ENCODE assay signal across 8 mouse cellular contexts in the genomic region with DNA sequence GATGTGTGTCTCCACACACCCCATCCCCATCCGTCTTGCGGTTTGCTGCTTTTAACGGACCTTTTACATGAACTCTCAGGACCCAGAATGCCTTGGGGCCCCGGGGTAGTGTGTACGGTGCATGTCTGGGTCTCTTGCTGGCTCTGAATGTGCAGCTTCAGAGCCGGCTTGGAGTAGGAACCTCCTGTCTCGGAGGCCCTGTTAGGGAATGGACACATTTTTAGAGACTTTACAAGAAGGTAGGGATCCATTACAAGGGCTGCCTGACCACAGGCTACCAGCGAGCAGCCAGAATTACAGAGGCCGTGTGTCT. TPM values are rescaled to one million over a fixed set of nuclear protein-coding genes. Genes with fewer than 3 reads are reported as not detected.
DNase-seq lines count a peak whose midpoint lies in the region; ATAC-seq and TF ChIP-seq lines count a peak whose summit lies in the region.

No protein-coding gene starts in this region.

- TF ChIP-seq CTCF in hindbrain, postnatal 0 days (IDR thresholded peaks at IDR 0.05; ENCODE audit: low read depth) = no peak
- TF ChIP-seq CTCF in bone marrow, adult 2 months (IDR thresholded peaks at IDR 0.05; ENCODE audit: control insufficient read depth, insufficient read depth, low read length) = no peak

- ATAC-seq in hindbrain, postnatal 0 days = no peak
- ATAC-seq in liver, embryonic 12.5 days = no peak

- H3K27ac ChIP-seq in hindbrain, embryonic 10.5 days = peak overlapping the region; percentile 66
- no peak overlapping the region for H3K27ac ChIP-seq in hindbrain, postnatal 0 days
- peak overlapping the region; percentile 95 for H3K27ac ChIP-seq in bone marrow, adult 2 months (ENCODE audit: control insufficient read depth, insufficient read depth, low read depth, low read length, poor library complexity)
- peak overlapping the region; percentile 59; the same call in 1 of the 2 replicates for H3K27ac ChIP-seq in liver, embryonic 12.5 days

- peaks cover 69% of the 10 kb centered on the region for H3K4me1 ChIP-seq in hindbrain, embryonic 10.5 days (replicated peaks)
- peaks cover 18% of the 10 kb centered on the region; the same call in 1 of the 2 replicates for H3K4me1 ChIP-seq in hindbrain, postnatal 0 days (ENCODE audit: insufficient read depth, low read length)
- peaks cover 20% of the 10 kb centered on the region for H3K4me1 ChIP-seq in bone marrow, adult 2 months (ENCODE audit: control insufficient read depth, insufficient read depth, low read length)
- peaks cover 50% of the 10 kb centered on the region for H3K4me1 ChIP-seq in liver, embryonic 12.5 days

- peak; percentile 29 for DNase-seq in hindbrain, embryonic 10.5 days (ENCODE audit: low spot score)
- DNase-seq in hindbrain, postnatal 0 days (ENCODE audit: low spot score) = no peak
- peak; percentile 65 to 82 for DNase-seq in spleen, postnatal 4 days (ENCODE audit: low spot score in 2 of 2)
- DNase-seq in left cerebral cortex, postnatal 25 days (ENCODE audit: low spot score in 2 of 2) = no peak
- DNase-seq in gastrocnemius, adult 18-20 months (ENCODE audit: low spot score) = no peak
- no peak for DNase-seq in layer of hippocampus, postnatal 25 days (ENCODE audit: extremely low spot score in 1 of 2, low spot score in 1 of 2)

- intact Hi-C loops in left cerebral cortex, postnatal 25 days (cut with DNase I) = no loop called here

- WGBS in hindbrain, embryonic 10.5 days = 32% methylated on average over 9 of the region's 9 CpGs
- WGBS in hindbrain, postnatal 0 days = 35% methylated on average over 9 of the region's 9 CpGs
- WGBS in bone marrow, adult 2 months = 2% methylated on average over 9 of the region's 9 CpGs
- 25% methylated on average over 9 of the region's 9 CpGs for WGBS in liver, embryonic 12.5 days (ENCODE audit: insufficient replicate concordance)

- H3K9me3 ChIP-seq in hindbrain, embryonic 10.5 days = no peaks in the 10 kb centered on the region
- H3K9me3 ChIP-seq in hindbrain, postnatal 0 days (ENCODE audit: low read length) = no peaks in the 10 kb centered on the region
- H3K9me3 ChIP-seq in liver, embryonic 12.5 days (replicated peaks) = no peaks in the 10 kb centered on the region

- H3K4me2 ChIP-seq in hindbrain, postnatal 0 days (ENCODE audit: low read depth, low read length) = no peak overlapping the region
- peak overlapping the region; percentile 19 for H3K4me2 ChIP-seq in liver, embryonic 12.5 days

- no peak for TF ChIP-seq POLR2A in bone marrow, adult 2 months (IDR thresholded peaks at IDR 0.05; ENCODE audit: borderline replicate concordance, control insufficient read depth, low read depth, low read length)

- peaks cover 35% of the 10 kb centered on the region for H3K27me3 ChIP-seq in hindbrain, embryonic 10.5 days (ENCODE audit: insufficient read depth, poor library complexity, severe bottlenecking)
- no peaks in the 10 kb centered on the region for H3K27me3 ChIP-seq in hindbrain, postnatal 0 days (ENCODE audit: insufficient read depth, low read length)
- H3K27me3 ChIP-seq in liver, embryonic 12.5 days (replicated peaks) = no peaks in the 10 kb centered on the region

- no peak overlapping the region for H3K9ac ChIP-seq in hindbrain, postnatal 0 days (replicated peaks; ENCODE audit: low read length)
- no peak overlapping the region for H3K9ac ChIP-seq in liver, embryonic 12.5 days

- no peaks in the 10 kb centered on the region for H3K36me3 ChIP-seq in hindbrain, embryonic 10.5 days
- H3K36me3 ChIP-seq in hindbrain, postnatal 0 days (ENCODE audit: insufficient read depth, low read length) = no peaks in the 10 kb centered on the region
- H3K36me3 ChIP-seq in liver, embryonic 12.5 days = 0 out of 2 replicates have a peak, but pooled peaks cover 3% of the 10 kb centered on the region

- no peak overlapping the region for H3K4me3 ChIP-seq in hindbrain, embryonic 10.5 days
- H3K4me3 ChIP-seq in hindbrain, postnatal 0 days (ENCODE audit: low read length) = no peak overlapping the region
- H3K4me3 ChIP-seq in bone marrow, adult 2 months (replicated peaks; ENCODE audit: control insufficient read depth, low read depth, low read length) = peak overlapping the region; percentile 6
- no peak overlapping the region for H3K4me3 ChIP-seq in liver, embryonic 12.5 days

RNA-seq across cellular contexts. Expression of a gene that starts 10.3 kb away (rescaled TPM):
- polyA plus RNA-seq in hindbrain, embryonic 10.5 days (2016; fragmentation: Nextera tagmentation; extraction: Ambion mirVana) = 1.1 TPM in 2 replicates
- 1.1 and 1.4 TPM in 2 replicates for total RNA-seq in hindbrain, postnatal 0 days (2014; rRNA removed)
- 1.8 and 1.9 TPM in 2 replicates for polyA plus RNA-seq in hindbrain, postnatal 0 days (2015; fragmentation: Nextera tagmentation; extraction: Ambion mirVana)
- polyA plus RNA-seq in bone marrow, adult 2 months (2011; ENCODE audit: insufficient read depth, insufficient read length, low replicate concordance, missing spikeins) = 25.8 and 35.4 TPM in 2 replicates
- polyA plus RNA-seq in liver, embryonic 12.5 days (2016; fragmentation: Nextera tagmentation; extraction: Ambion mirVana) = 9.7 and 10.0 TPM in 2 replicates
- 1 to 10 TPM; 4.6 to 6.3 TPM for total RNA-seq in left cerebral cortex, postnatal 25 days (2021)
- 1 to 10 TPM; 1.0 to 1.4 TPM for total RNA-seq in gastrocnemius, adult 18-20 months (2021)
- total RNA-seq in layer of hippocampus, postnatal 25 days (2021) = 10 to 100 TPM; 15.8 to 19.2 TPM

Comparison
In these comparisons a context has a peak if more than half of its experiments do, and no peak if none do; other contexts are left out.
1. DNase-seq: peak in hindbrain, embryonic 10.5 days (single experiment) and spleen, postnatal 4 days (2 of 2); none in hindbrain, postnatal 0 days (single experiment), left cerebral cortex, postnatal 25 days (0 of 2), gastrocnemius, adult 18-20 months (single experiment) and layer of hippocampus, postnatal 25 days (0 of 2).